Mouse (Mus musculus) heart, postnatal 4 days (tissue): ENCODE results near the gene Fam170b. TPM values are rescaled to one million over a fixed set of nuclear protein-coding genes. Genes with fewer than 3 reads are reported as not detected.
A peak's percentile ranks its signal among the peaks of the same experiment; 100 is the strongest.

Experiments
- DNase-seq: peaks from one replicate; pipeline ENCODE4 v3.0.0; 2021
- total RNA-seq, 2 experiments: library from RNA; stranded (reverse); gene quantifications; 2 replicates each; pipeline ENCODE4 v1.2.3; 2021

Fam170b gene
- total RNA-seq, 2 experiments from 2014 or later = 0.16 TPM; not detected in 1

GRCm38 (mm10) chr14:32827994-32828650 lies 5.6 kb upstream of the Fam170b start:
- peak; percentile 56 for DNase-seq

- no peak for DNase-seq
These were observed 1.4 kb downstream of the Fam170b start for GRCm38 (mm10) chr14:32835181-32835580.

GRCm38 (mm10) chr14:32835596-32835995 lies 1.8 kb downstream of the Fam170b start:
- DNase-seq = peak; percentile 32

- no peak for DNase-seq
These were observed 2.4 kb downstream of the Fam170b start for GRCm38 (mm10) chr14:32836191-32836590.

GRCm38 (mm10) chr14:32842052-32842451 lies 8.3 kb downstream of the Fam170b start:
- DNase-seq = no peak

- no peak for DNase-seq
These were observed 20.3 kb downstream of the Fam170b start for GRCm38 (mm10) chr14:32854059-32854458.

GRCm38 (mm10) chr14:32856246-32856645 lies 22.5 kb downstream of the Fam170b start:
- no peak for DNase-seq

- peak; percentile 82 for DNase-seq
These were observed 23.0 kb downstream of the Fam170b start, which contains the start of gene Vstm4 for GRCm38 (mm10) chr14:32856681-32857328. Vstm4 (plus strand) TSS chr14:32856756.

- peak; percentile 4 for DNase-seq
These were observed 24.6 kb downstream of the Fam170b start for GRCm38 (mm10) chr14:32858361-32858760.

GRCm38 (mm10) chr14:32858941-32859510 lies 25.3 kb downstream of the Fam170b start:
- peak; percentile 11 for DNase-seq

GRCm38 (mm10) chr14:32859831-32860569 lies 26.2 kb downstream of the Fam170b start:
- peak; percentile 27 for DNase-seq

- peak; percentile 85 for DNase-seq
These were observed 27.4 kb downstream of the Fam170b start for GRCm38 (mm10) chr14:32861149-32861581.

GRCm38 (mm10) chr14:32861656-32862055 lies 27.9 kb downstream of the Fam170b start:
- DNase-seq = peak; percentile 26

GRCm38 (mm10) chr14:32865331-32865730 lies 31.6 kb downstream of the Fam170b start:
- DNase-seq = no peak

GRCm38 (mm10) chr14:32871963-32872362 lies 38.2 kb downstream of the Fam170b start:
- peak; percentile 10 for DNase-seq

- no peak for DNase-seq
These were observed 43.8 kb downstream of the Fam170b start for GRCm38 (mm10) chr14:32877549-32877948.

- DNase-seq = no peak
These were observed 46.6 kb downstream of the Fam170b start for GRCm38 (mm10) chr14:32880332-32880731.

GRCm38 (mm10) chr14:32881693-32882092 lies 47.9 kb downstream of the Fam170b start:
- peak; percentile 72 for DNase-seq
